Mouse (Mus musculus) MEL (cell line): ENCODE measurements around the gene Map3k21. TPM values are rescaled to one million over a fixed set of nuclear protein-coding genes. Genes with fewer than 3 reads are reported as not detected.

Experiments used
- DNase-seq: peaks from one replicate; pipeline ENCODE4 v3.0.0; 2011; ENCODE audit warnings: low read depth, low spot score
- H3K27ac ChIP-seq: 2 replicates; pipeline ENCODE4 v1.5.1; 2012; ENCODE audit warnings: low read depth, mild to moderate bottlenecking, control low read depth, low read length, moderate library complexity; ENCODE audit not compliant: control insufficient read depth
- H3K27me3 ChIP-seq, 2 experiments: fragments of 150-350 bp in 1 of 2; sonication (generic) in 1 of 2; 2 replicates each; pipeline ENCODE4 v1.6.1; 2012; ENCODE audit warnings: low read length in 2 of 2, mild to moderate bottlenecking in 2 of 2, improper control_type of control experiment in 1 of 2, moderate library complexity in 1 of 2; ENCODE audit not compliant: insufficient read depth in 2 of 2, control insufficient read depth in 1 of 2
- H3K36me3 ChIP-seq, 2 experiments: 2 replicates each; pipeline ENCODE4 v1.6.1; 2012 to 2014; ENCODE audit warnings: low read length in 2 of 2, improper control_type of control experiment in 1 of 2, inconsistent platforms in 1 of 2, mild to moderate bottlenecking in 1 of 2; ENCODE audit not compliant: insufficient read depth in 2 of 2, control insufficient read depth in 1 of 2
- H3K4me1 ChIP-seq, 2 experiments: fragments of 150-350 bp in 1 of 2; sonication (generic) in 1 of 2; 2 replicates each; pipeline ENCODE4 v1.6.1; 2012; ENCODE audit warnings: low read length in 2 of 2, improper control_type of control experiment in 1 of 2, mild to moderate bottlenecking in 1 of 2; ENCODE audit not compliant: insufficient read depth in 2 of 2, control insufficient read depth in 1 of 2
- H3K4me3 ChIP-seq, 2 experiments: fragments of 150-350 bp in 1 of 2; sonication (generic) in 1 of 2; 2 replicates each; pipeline ENCODE4 v1.5.1; 2012; ENCODE audit warnings: low read depth in 2 of 2, low read length in 2 of 2, mild to moderate bottlenecking in 2 of 2, moderate library complexity in 2 of 2, control low read depth in 1 of 2, improper control_type of control experiment in 1 of 2; ENCODE audit not compliant: control insufficient read depth in 1 of 2, insufficient read depth in 1 of 2
- H3K79me2 ChIP-seq: 2 replicates; pipeline ENCODE4 v1.6.1; 2012; ENCODE audit warnings: mild to moderate bottlenecking, low read length, moderate library complexity; ENCODE audit not compliant: control insufficient read depth, poor library complexity, insufficient read depth
- H3K9ac ChIP-seq: 2 replicates; pipeline ENCODE4 v1.6.1; 2012; ENCODE audit warnings: low read depth, mild to moderate bottlenecking, control low read depth, low read length, moderate library complexity; ENCODE audit not compliant: control insufficient read depth, poor library complexity, severe bottlenecking
- H3K9me3 ChIP-seq: fragments of 150-350 bp; sonication (generic); replicated peaks from 2 replicates; pipeline ENCODE4 v1.6.1; 2012; ENCODE audit warnings: mild to moderate bottlenecking, low read length, improper control_type of control experiment, moderate library complexity; ENCODE audit not compliant: insufficient read depth
- E2F4 ChIP-seq: IDR thresholded peaks from 2 replicates; pipeline ENCODE4 v1.6.1; 2011; ENCODE audit warnings: low read depth, low read length, improper control_type of control experiment, borderline replicate concordance
- ELF1 ChIP-seq: IDR thresholded peaks from 2 replicates; pipeline ENCODE4 v1.6.1; 2014; ENCODE audit warnings: low read depth, mild to moderate bottlenecking, inconsistent platforms, low read length, improper control_type of control experiment, moderate library complexity
- JUND ChIP-seq: IDR thresholded peaks from 2 replicates; pipeline ENCODE4 v1.6.1; 2011; ENCODE audit warnings: low read depth, mild to moderate bottlenecking, improper control_type of control experiment, low read length
- KAT2A ChIP-seq: conservative IDR thresholded peaks from 2 replicates; pipeline ENCODE4 v1.6.1; 2012; ENCODE audit warnings: low read depth, low read length, improper control_type of control experiment, inconsistent platforms
- MEF2A ChIP-seq: IDR thresholded peaks from 2 replicates; pipeline ENCODE4 v1.6.1; 2014; ENCODE audit warnings: low read depth, mild to moderate bottlenecking, inconsistent platforms, low read length, improper control_type of control experiment; ENCODE audit not compliant: poor library complexity, insufficient replicate concordance, severe bottlenecking; ENCODE audit errors: extremely low read depth
- MXI1 ChIP-seq: IDR thresholded peaks from 2 replicates; pipeline ENCODE4 v1.6.1; 2011; ENCODE audit warnings: mild to moderate bottlenecking, low read depth, low read length, improper control_type of control experiment
- MYC ChIP-seq: IDR thresholded peaks from 2 replicates; pipeline ENCODE4 v1.6.1; 2011; ENCODE audit warnings: low read depth, mild to moderate bottlenecking, low read length, improper control_type of control experiment, moderate library complexity
- NELFE ChIP-seq: IDR thresholded peaks from 2 replicates; pipeline ENCODE4 v1.6.1; 2011; ENCODE audit warnings: low read depth, low read length, improper control_type of control experiment
- POLR2AphosphoS2 ChIP-seq: IDR thresholded peaks from 2 replicates; pipeline ENCODE4 v1.6.1; 2011; ENCODE audit warnings: low read length, improper control_type of control experiment
- POLR2AphosphoS5 ChIP-seq: IDR thresholded peaks from 2 replicates; pipeline ENCODE4 v1.6.1; 2012; ENCODE audit warnings: low read depth, borderline replicate concordance, mild to moderate bottlenecking, inconsistent platforms, low read length, moderate library complexity, mixed read lengths
- RAD21 ChIP-seq: IDR thresholded peaks from 2 replicates; pipeline ENCODE4 v1.6.1; 2011; ENCODE audit warnings: mild to moderate bottlenecking, low read depth, low read length, improper control_type of control experiment
- RCOR1 ChIP-seq: IDR thresholded peaks from 2 replicates; pipeline ENCODE4 v1.6.1; 2012; ENCODE audit warnings: low read depth, mild to moderate bottlenecking, inconsistent platforms, low read length, improper control_type of control experiment
- SIN3A ChIP-seq: IDR thresholded peaks from 2 replicates; pipeline ENCODE4 v1.6.1; 2012; ENCODE audit warnings: low read length, improper control_type of control experiment, inconsistent platforms
- SMC3 ChIP-seq: IDR thresholded peaks from 2 replicates; pipeline ENCODE4 v1.6.1; 2011; ENCODE audit warnings: low read depth, low read length, improper control_type of control experiment
- USF2 ChIP-seq, 2 experiments: IDR thresholded peaks; 2 replicates each; pipeline ENCODE4 v1.6.1; 2011 to 2012; ENCODE audit warnings: improper control_type of control experiment in 2 of 2, low read length in 2 of 2, borderline replicate concordance in 1 of 2, inconsistent platforms in 1 of 2, low read depth in 1 of 2, mild to moderate bottlenecking in 1 of 2; ENCODE audit not compliant: insufficient read depth in 1 of 2
- ZC3H11A ChIP-seq: IDR thresholded peaks from 2 replicates; pipeline ENCODE4 v1.6.1; 2012; ENCODE audit warnings: low read depth, mild to moderate bottlenecking, inconsistent platforms, low read length, improper control_type of control experiment
- ZKSCAN1 ChIP-seq: IDR thresholded peaks from 2 replicates; pipeline ENCODE4 v1.6.1; 2012; ENCODE audit warnings: low read depth, mild to moderate bottlenecking, inconsistent platforms, low read length, improper control_type of control experiment, moderate library complexity
- ZMIZ1 ChIP-seq: IDR thresholded peaks from 2 replicates; pipeline ENCODE4 v1.6.1; 2012; ENCODE audit warnings: low read depth, mild to moderate bottlenecking, inconsistent platforms, low read length, improper control_type of control experiment, moderate library complexity
- polyA plus RNA-seq, 2 experiments: library from polyadenylated mRNA; stranded (reverse) in 1 of 2; unstranded in 1 of 2; fragments of >175 nt in 1 of 2; fragments of >200 nt in 1 of 2; gene quantifications; 2 replicates each; pipeline versions ENCODE4 v1.2.1 to v1.2.4; 2012; ENCODE audit warnings: low replicate concordance in 2 of 2, low read depth in 1 of 2; ENCODE audit not compliant: insufficient read length in 2 of 2, insufficient read depth in 1 of 2, missing spikeins in 1 of 2
- total RNA-seq: library from RNA; depleted of rRNA; stranded (reverse); fragments of 300-350 nt; gene quantifications from 2 replicates; pipeline ENCODE4 v1.2.3, GENCODE M21; 2012

Gene Map3k21
- total and polyA plus RNA-seq, 3 experiments: not detected

DNA sequence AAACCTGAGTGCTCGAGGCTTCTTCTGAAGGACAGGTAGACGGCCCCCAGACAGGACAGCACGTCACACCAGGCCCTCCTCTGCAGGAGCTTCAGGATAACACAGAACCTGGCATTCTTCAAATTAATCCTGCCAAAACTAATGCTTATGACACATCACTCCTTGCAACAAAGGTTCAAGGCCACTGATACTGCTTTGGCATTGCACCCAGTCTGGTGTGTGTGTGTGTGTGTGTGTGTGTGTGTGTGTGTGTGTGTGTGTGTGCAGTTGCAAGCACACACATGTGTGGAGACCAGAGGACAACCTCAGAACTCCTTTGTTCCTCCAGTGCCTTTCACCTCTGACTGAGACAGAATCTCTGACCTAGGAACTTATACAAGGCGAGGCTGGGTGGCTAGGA, 3.0 kb downstream of the Map3k21 start:
- no peaks in the 10 kb centered on the region for H3K79me2 ChIP-seq
- H3K9me3 ChIP-seq: no peaks in the 10 kb centered on the region
- H3K9ac ChIP-seq: no peak overlapping the region
- no peaks in the 10 kb centered on the region for H3K36me3 ChIP-seq
- TF ChIP-seq ZC3H11A: no peak
- no peak for TF ChIP-seq JUND
- no peak for DNase-seq
- H3K27ac ChIP-seq: no peak overlapping the region
- no peaks in the 10 kb centered on the region for H3K4me1 ChIP-seq
- H3K4me3 ChIP-seq: no peak overlapping the region
- no peaks in the 10 kb centered on the region for H3K27me3 ChIP-seq

DNA sequence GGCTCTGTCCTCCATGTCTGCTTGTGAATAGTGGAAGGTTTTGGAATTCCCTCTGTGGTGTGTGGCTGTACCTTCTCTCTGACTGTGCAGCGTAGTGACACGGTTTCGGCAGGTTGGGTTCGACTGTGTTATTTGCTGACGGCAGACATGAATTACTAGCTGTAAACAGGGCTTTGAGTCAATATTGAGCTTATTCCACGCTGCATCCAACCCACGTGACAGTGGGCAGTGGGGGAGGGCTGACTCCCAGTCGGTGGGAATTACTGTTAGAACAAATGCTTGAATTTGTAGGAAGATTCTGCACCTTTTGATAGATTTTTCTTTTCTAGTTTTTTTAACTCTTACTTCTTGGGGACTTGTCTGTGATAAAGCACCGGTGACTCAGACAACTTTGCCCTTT, 4.1 kb downstream of the Map3k21 start:
- Histone ChIP-seq H3K4me1 (no peaks in the 10 kb centered on the region), H3K9ac (no peak overlapping the region), H3K36me3 (no peaks in the 10 kb centered on the region), H3K27me3 (no peaks in the 10 kb centered on the region), H3K79me2 (no peaks in the 10 kb centered on the region), H3K4me3 (no peak overlapping the region), H3K9me3 (no peaks in the 10 kb centered on the region), H3K27ac (no peak overlapping the region)
- TF ChIP-seq E2F4 (no peak), USF2 (IDR thresholded peaks at IDR 0.05; ENCODE audit: borderline replicate concordance in 1 of 2, insufficient read depth in 1 of 2, low read depth in 1 of 2, low read length in 2 of 2) (no peak), MEF2A (no peak), MYC (no peak), RAD21 (no peak), SMC3 (no peak), RCOR1 (no peak), ZKSCAN1 (no peak), MXI1 (no peak), ELF1 (no peak)
- no peak for DNase-seq

DNA sequence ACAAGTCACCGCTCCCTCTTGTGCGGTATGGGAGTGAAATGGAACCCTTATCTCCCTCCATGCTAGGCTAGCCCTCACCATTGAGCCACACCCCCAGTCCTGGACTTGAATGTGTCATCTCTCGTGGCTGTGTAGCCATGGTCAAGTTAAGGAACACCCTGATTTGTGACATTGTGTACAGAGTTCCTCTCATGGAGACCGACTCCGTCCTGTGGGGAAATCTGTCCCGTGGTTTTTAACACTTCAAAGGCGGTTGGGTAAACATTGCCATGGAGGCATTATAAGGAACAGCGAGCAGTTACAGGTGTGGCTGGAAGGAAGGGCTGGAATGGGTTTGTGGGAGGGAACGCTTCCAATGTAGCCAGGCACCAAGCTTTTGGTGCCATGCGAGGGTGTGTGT, 6.8 kb downstream of the Map3k21 start:
- H3K9me3 ChIP-seq: no peaks in the 10 kb centered on the region

More for the DNA sequence above, 6.8 kb downstream of the Map3k21 start:
- H3K4me1 ChIP-seq: no peaks in the 10 kb centered on the region
- no peak overlapping the region for H3K27ac ChIP-seq
- no peaks in the 10 kb centered on the region for H3K27me3 ChIP-seq
- no peaks in the 10 kb centered on the region for H3K36me3 ChIP-seq
- no peak for TF ChIP-seq KAT2A
- no peak for TF ChIP-seq NELFE
- no peak for TF ChIP-seq SIN3A
- no peak for TF ChIP-seq USF2 (IDR thresholded peaks at IDR 0.05; ENCODE audit: borderline replicate concordance in 1 of 2, insufficient read depth in 1 of 2, low read depth in 1 of 2, low read length in 2 of 2)
- no peak for TF ChIP-seq POLR2AphosphoS5
- TF ChIP-seq MEF2A: no peak
- TF ChIP-seq POLR2AphosphoS2: no peak
- TF ChIP-seq ZMIZ1: no peak
- TF ChIP-seq E2F4: no peak
- no peak for TF ChIP-seq ZKSCAN1
- TF ChIP-seq, all 39 proteins: peak for 0
- DNase-seq: no peak
- Histone ChIP-seq H3K79me2 (no peaks in the 10 kb centered on the region), H3K9ac (no peak overlapping the region), H3K4me3 (no peak overlapping the region)
